Mouse (Mus musculus) megakaryocyte, embryonic 14.5 days (primary cell): ENCODE results near the gene Gm11114.

Experiments
- FLI1 ChIP-seq: IDR thresholded peaks from 2 replicates; pipeline ENCODE4 v1.6.1; 2012; ENCODE audit warnings: low read length, inconsistent platforms, mixed read lengths
- GATA1 ChIP-seq: IDR thresholded peaks from 3 replicates; pipeline ENCODE4 v1.6.1; 2012; ENCODE audit warnings: mixed read lengths, low read length, inconsistent platforms, borderline replicate concordance

DNA sequence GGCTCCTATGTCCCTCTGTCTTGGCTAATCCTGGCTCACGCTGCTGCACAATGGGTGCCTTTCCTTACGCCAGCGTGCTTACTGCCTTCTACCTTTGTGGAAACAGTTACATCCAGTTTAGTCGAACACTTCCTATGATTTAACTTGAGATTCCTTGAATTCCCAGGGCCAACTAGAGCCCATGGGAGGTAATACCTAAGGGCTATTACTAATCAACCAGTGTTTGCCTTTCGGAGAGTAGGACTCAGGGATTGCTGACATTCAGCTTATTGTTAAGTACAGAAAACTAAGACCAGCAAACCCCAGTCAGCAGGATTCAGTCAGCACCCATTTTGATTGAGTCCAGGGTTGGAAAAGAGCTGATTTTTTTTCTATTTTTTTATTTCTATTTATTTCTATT is 43.0 kb downstream of the Gm11114 start:
- no peak for TF ChIP-seq GATA1
- no peak for TF ChIP-seq FLI1
